Mouse (Mus musculus): Measurements from ENCODE around the gene Olfr307.
"Not testable (repeated sequence)": the region's sequence is repeated elsewhere in the genome, so short reads cannot be mapped to it uniquely, and the experiment has no call there.

Gene Olfr307

DNA sequence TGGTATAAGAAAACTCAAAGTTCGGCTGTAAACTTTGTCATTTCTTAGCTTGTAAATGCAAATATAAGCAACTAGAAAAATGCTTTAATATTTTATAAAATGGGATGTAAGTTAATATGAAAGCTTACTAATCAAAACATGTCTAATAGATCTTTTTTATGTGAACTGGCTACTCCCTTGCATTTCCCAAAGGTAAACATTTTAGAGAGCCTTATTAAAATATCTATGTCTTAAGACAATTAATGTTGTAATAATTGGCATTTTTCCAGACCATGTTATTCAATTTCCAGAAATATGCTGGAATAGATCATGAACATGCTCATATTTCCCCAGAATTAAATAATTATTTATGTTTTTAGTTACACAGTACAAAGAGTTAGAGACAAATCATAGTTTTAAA is at the start of gene Olfr307:
TSS of gene Olfr307 (minus strand) at position 101 of the 400 bp plus-strand sequence.
- no peak for DNase-seq (ENCODE audit: low spot score)

DNA sequence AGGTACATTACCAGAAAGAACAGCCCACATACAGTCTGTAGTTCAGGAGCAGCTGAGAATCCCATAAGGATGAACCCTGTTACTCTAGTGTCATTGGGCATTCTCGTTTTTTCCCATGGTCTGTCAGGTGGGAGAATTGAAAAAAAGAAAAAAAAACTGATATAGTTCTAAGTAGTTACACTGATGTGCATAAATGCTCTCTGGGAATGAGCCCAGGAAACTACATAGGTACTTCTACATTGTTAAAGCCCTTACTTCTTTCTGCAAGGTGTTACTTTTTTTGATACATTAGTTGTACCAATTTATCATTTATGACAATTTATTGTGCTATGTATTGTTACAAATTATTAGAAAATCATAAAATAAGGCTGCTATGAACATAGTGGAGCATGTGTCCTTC is 49.2 kb upstream of the Olfr307 start, which contains the start of gene Olfr304:
TSS of gene Olfr304 (minus strand) at position 101 of the 400 bp plus-strand sequence.
- no peak for DNase-seq (ENCODE audit: low spot score)

DNA sequence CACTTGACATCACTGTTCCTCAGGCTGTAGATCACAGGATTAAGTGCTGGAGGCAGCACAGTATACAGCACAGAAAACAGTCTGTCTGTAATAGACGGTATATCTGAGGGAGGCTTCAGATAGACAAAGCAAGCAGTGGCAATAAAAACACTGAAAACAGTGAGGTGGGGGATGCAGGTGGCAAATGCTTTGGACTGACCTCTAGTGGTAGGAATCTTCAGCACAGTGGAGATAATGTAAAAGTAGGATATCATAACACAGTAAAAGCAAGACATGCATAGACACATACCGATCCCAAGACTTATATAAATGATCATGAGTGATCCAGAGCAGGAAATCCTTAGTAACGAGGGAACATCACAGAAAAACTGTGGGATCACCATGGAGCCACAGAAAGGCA is 48.4 kb upstream of the Olfr307 start:
- DNase-seq (ENCODE audit: low spot score), result no peak

DNA sequence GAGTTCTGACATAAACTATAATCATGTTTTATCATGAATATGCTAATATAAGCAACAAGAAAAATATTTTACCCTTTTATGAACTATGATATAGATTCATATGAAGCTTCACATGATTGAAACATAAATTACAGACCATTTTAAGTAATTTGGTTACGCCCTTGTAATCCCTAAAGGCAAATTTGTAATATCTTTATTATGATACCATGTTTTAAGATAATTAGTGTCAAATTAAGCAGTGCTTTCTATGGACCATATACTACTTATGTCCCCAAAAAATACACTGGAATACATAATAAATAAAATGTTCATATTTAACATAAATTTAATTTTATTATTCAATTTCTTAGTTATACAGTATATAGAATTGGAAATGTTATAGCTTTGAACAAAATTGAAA is 29.4 kb upstream of the Olfr307 start, which contains the start of gene Olfr305:
TSS of gene Olfr305 (minus strand) at position 101 of the 400 bp plus-strand sequence.
- DNase-seq (ENCODE audit: low spot score), result no peak

DNA sequence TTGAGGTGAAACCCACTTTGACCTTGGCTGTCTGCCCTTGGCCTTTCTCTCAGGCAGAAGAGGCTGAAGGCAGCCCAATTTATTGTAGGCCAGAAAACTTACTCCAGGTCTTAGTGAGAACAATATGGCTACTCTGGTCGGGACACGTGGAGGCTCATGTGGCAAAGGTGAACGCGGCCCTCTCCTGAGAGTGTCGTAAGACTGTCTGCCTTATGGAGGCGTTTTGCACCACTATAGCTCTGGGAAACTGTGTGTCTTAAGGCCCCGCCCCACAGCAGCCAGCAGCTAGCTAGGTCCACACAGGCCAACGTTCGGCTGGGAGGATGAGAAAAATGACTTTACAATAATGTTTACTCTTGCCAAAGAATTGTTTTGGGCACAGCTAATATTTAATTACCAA is 8.9 kb upstream of the Olfr307 start:
- DNase-seq (ENCODE audit: low spot score), result not testable (repeated sequence)

DNA sequence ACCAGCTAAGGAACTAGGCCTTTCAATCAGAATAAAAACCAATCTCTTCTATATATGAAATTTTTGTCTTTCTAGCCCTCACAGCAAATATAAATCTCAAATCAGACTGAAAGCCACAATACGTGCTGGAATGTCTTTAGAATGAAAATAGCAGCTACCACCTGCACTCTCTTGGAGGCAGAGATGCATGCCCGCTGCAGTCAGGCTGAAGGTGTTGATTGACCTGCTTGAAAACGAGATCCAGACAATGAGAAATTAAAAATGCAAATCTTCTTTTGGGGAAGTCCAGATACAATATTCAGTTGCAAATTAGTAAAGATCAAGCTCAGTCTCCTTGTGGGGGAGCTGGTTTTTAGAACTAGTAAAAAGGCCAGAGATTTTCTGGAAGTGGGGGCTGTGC is 6.9 kb upstream of the Olfr307 start:
- DNase-seq (ENCODE audit: low spot score), result no peak

DNA sequence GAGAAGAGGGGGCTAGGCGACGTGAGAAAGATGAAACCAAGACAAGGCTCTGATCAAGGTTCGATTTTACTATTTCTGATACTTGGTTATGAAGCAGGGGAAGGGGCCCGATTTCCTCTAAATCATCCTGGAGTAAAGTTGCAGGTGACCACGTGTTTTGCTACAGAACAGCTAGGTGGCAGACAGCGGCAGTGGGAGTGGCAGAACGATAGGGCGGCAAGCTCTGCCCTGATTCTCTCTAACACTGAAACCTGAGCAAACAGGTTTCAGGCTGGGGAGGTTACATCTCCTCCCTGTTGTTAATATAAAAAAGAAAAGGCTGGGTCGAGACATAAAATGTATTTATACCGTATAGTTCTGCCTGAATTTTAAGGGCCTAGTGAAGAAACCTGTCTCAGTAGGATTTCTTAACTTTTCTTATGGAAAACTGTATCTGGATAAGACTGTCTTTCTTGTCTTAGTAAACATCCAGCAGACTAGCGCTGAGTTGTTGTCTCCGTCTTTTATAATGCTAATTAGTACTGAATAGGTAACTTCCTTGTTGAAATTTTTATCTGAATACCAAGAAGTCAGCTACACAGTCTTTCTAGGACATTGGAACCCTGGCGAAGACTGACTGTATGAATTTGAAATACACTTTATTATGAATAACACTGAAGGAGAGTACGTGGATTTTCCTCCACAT is 5.6 kb upstream of the Olfr307 start:
- DNase-seq (ENCODE audit: low spot score), result no peak

DNA sequence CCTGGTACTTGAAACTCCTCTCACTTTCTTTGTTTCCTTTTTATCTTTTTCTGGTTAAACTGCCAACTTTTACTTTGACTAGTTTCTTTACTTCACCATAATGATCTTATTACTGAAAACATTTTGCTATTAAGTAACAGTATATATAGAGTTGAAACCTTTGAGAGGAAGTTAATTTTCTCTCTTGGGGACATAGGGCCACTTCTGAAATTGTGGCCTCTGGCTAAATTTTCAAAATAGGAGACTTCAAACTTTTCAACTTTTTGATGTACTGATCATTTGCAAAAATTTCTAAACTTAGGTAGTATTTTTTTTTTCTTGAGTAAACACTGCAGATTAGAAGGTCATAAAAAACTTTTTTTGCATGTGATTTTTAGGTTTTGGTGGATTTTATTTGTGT is 11.9 kb downstream of the Olfr307 start, which contains the start of gene Olfr308:
TSS of gene Olfr308 (minus strand) at position 101 of the 400 bp plus-strand sequence.
- no peak for DNase-seq (ENCODE audit: low spot score)

DNA sequence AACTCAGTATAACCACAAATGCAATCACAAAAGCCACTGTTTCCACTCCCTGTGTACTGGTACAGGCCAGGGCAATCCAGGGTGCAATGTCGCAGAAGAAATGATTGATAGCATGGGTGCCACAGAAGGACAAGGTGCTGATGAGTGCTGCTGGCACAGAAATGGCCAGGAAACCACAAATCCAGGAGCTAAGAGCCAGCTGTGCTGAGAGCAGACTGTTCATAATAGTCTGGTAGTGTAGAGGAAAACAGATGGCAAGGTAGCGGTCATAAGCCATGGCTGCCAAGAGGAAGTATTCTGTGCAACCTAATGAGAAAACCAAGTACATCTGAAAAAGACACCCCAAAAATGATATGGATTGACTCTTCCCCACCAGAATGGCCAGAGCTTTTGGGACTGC is 16.1 kb downstream of the Olfr307 start:
- no peak for DNase-seq (ENCODE audit: low spot score)

DNA sequence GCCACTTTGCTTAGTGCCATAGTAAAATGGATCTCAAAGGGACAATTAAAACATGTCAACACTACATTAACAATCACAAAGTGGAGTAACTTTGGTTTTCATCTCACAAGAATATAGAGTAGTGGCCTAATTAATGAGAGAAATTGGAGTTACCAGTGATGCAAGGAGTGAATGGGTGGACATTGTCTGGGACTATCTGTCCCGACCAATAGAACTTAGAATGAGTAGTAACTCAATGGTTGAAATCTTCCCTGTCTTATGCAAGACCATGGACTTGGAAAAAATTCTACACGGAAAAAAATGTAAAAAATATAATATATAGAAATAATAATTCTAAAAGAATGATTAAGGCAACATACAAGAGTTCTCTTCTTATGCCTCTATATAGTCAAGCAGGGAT is 23.8 kb downstream of the Olfr307 start, which contains the start of gene Olfr309:
TSS of gene Olfr309 (minus strand) at position 101 of the 400 bp plus-strand sequence.
- DNase-seq (ENCODE audit: low spot score), result no peak

Measured in MN1 (cell line).